Mouse (Mus musculus) CD4-positive helper T cell, adult 2 months (primary cell): Measurements from ENCODE around the gene Sdk2.

Experiments
- DNase-seq: peaks from one replicate; pipeline ENCODE4 v3.0.0-alpha.2; 2012; ENCODE audit warnings: low read depth, missing footprints, low spot score

Sdk2 gene

GRCm38 (mm10) chr11:113928831-113929230 lies 138.0 kb downstream of the Sdk2 start:
- no peak for DNase-seq

DNA sequence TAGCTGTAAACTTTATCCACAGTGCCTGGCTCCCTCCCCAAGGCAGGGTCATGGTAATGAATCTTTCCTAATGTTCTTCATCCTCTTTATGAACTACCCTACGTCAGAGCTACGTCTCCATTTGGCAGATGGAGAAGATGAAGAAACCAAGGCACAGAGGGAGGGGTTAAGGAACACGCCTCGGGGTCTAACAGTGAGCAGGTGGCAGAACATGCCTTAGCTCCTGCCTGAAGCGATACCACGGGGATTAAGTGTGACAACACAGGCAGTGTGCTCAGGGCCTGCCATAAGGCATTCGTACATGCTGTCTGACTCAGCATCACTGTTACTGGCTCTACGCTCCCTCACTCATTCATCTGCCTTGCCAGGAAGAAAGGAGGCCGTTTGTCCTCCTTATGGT lies 138.6 kb downstream of the Sdk2 start:
- no peak for DNase-seq

DNA sequence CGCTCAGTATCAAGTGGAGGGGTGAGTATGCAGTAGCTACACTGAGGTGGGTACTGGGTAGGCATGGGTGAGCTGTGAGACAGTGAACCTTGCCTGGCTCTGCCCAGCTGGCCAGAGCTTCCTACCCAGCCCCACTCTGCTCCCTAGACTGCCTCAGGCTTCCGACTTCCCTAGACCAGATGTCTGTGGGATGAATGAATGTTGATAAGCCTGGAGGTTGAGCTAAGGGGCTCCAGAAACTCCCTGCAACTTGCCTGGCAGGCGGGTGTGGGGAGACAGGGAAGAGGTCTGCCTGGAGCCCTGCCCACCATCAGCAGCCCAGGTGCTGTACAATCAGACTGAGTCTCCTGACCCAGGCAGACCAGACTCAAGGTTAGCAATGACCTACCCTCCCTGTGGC lies 139.0 kb downstream of the Sdk2 start:
- DNase-seq: no peak

GRCm38 (mm10) chr11:113927231-113927630 lies 139.6 kb downstream of the Sdk2 start:
- DNase-seq: no peak

DNA sequence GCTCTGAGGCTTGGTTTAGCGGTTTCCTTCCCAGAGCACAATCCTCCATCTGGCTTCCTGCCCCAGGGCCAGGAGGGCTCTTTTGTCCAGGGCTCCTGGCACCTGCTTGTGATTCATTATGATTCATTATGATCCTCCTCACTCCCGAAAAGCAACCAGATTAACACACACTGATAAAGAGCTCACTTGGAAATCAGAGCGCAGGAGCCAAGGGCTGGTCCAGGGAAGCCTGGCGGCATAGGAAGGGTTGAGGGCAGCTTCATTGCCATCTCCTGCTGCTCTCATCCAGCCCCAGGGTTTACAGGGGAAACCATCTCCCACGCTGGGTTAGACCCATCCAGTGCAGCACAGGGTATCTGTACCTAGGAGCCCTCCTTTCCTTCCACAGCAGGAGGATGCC lies 143.7 kb downstream of the Sdk2 start:
- DNase-seq: no peak

- DNase-seq: no peak
These were observed 163.6 kb downstream of the Sdk2 start for GRCm38 (mm10) chr11:113903131-113903860.

DNA sequence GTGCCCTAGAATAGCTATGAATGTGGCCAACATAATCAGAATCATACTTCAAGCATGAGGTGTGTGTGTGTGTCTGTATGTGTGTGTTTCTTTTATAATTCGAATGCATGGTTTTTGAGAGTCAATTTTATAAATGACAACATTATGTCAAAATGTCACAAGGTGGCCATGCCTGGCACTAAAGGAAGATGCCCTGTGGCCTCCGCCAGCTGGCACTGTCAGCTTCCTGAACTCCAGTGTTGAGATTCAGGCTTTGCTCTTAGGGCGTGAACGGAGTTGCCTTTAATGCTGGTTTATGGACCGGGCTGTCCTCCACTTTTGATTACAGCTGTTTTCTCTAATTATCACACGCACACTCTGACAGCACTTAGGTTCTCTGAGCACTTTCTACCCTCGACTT lies 164.9 kb downstream of the Sdk2 start:
- DNase-seq: no peak

DNA sequence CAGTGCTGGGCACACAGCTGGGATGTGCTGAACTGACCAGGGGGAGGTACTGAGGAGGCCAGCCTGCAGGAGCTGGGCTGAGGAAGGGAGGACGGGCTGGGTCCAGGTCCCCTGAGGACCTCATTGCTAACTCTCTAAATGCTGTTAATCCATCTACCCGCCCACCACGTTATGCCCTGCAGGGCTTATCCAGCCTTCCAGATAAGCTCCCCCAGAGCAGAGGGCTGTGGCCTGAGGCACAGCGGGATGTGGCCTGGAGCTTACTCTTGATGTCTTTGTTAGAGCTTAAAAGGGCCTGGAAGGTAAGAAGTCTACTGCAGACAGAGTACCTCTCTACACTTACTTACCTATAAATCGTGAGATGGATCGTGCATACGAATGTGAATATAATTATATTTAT lies 168.2 kb downstream of the Sdk2 start:
- no peak for DNase-seq

- DNase-seq: no peak
These were observed 170.8 kb downstream of the Sdk2 start for GRCm38 (mm10) chr11:113896006-113896405.

GRCm38 (mm10) chr11:113892924-113893323 lies 173.9 kb downstream of the Sdk2 start:
- DNase-seq: no peak

GRCm38 (mm10) chr11:113892067-113892466 lies 174.8 kb downstream of the Sdk2 start:
- no peak for DNase-seq

DNA sequence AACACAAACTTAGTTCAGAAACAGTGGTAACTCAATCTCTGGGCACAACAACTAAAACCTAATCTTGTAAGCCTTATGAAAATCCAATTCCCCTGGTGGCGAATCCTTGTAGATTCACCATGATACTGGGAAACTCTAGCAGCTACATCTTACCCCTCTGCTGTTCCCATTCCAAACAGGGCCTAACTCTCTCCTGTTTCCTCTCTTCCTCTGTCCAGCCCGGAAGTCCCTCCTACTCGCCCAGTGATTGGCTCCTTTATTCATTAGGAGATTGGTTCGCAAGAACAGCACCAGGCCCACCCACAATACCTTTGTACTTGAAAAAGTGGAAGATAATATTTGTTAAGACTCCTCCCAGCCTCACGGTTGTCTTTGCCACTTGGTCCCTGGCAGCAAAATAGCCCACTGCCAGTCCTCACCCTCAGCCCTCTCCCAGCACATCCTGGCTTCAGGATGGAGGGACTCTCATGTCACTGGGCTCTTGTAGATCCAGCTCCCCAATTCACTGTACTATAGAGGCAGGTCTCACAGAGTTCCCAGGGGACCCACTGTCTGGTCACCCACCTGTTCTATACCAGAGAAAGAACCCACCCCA lies 178.6 kb downstream of the Sdk2 start:
- no peak for DNase-seq

DNA sequence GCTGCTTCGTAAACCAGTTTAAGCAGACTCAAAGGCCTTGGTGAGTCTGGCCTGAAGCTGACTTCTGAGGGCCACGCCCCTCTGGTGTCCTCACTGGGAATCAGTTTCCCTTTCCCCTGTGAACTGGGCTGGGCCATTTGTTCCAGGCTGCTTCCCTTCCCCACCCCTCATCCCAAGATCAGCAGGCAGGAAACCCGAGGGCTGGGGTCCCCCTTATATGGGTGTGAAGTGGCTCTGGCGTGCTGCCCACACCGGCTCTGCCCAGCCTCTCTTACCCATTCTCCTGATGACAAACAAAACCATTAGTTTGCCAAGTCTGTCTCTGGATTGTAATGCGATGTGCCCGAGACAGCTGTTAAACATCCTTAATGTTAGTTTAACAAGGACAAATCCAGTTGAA lies 180.5 kb downstream of the Sdk2 start:
- DNase-seq: no peak

DNA sequence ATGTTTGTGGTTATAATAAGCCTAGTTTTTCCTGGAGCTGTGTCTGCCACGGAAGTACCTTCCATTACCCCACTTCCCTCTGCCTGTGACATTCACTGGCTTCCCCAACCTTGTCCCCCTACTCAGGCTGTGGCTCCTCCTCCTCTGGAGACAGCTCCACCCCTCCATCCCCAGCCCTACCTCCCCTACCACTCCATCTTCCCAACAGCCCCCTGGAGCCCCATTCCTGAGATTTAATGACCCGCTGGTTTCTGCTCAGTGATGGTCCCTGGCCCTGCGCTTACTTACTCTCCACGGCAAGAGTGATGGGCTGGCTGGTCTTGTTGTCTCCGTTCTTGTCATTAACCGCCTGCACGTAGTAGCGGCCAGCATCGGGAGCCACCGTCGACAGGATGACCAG lies 181.9 kb downstream of the Sdk2 start:
- DNase-seq: no peak

GRCm38 (mm10) chr11:113883031-113883430 lies 183.8 kb downstream of the Sdk2 start:
- DNase-seq: no peak

DNA sequence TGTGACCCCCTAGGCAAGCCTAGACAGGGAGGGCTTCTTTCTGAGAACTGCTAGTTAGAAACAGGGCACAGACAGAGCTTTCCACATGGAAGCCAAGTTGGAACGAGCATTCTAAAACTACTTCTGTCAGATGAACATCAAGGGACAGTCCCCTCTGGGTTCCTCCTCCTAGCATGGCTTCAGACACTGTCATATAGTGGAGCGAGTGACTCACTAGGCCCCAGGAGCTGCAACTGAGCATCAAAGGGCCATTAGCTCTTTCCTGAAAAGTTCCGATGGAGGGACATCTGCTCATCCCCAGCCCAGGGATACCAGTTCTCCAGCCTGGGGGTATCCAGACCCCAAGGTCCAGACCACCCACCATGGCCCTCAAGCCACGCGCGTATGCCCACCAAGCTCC lies 185.0 kb downstream of the Sdk2 start:
- no peak for DNase-seq

- DNase-seq: no peak
These were observed 199.8 kb downstream of the Sdk2 start for GRCm38 (mm10) chr11:113867066-113867465.

GRCm38 (mm10) chr11:113865627-113866026 lies 201.2 kb downstream of the Sdk2 start:
- DNase-seq: peak; percentile 49

DNA sequence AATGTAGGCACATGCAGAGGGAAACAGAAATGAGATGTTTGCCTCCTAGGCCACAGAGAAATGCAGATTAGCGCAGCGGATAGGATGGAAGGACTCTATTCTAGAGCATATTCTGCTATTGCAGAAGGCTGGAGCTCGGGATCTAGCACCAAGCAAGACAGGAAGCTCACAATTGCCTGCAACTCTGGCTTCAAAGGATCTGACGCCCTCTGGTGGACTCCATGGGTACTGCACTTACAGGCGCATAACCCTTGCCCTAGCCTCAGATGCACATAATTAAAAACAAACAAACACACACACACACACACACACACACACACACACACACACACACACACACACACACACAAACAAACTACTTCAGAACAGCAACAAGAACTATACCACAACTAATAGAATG lies 203.4 kb downstream of the Sdk2 start:
- DNase-seq: peak; percentile 13

DNA sequence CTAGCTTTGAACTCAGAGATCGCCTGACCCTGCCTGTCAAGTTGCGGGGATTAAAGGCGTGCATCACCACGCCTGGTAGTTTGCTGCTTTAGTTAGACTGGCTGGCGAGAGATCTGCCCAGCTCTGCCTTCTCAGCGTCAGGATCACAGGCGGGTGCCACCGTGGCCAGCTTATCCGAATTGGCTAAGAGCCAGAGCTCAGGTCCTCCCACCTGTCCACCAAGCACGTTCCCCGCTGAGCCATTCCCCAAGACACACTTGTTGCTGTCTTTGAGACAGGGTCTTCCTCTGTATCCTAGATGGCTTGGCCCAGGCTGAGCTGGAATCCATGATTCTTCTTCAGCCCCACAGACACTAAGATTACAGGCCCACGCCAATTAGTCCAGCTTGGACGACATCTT lies 211.2 kb downstream of the Sdk2 start:
- no peak for DNase-seq

GRCm38 (mm10) chr11:113851750-113852149 lies 215.1 kb downstream of the Sdk2 start:
- DNase-seq: no peak

- no peak for DNase-seq
These were observed 217.5 kb downstream of the Sdk2 start for GRCm38 (mm10) chr11:113849322-113849721.

DNA sequence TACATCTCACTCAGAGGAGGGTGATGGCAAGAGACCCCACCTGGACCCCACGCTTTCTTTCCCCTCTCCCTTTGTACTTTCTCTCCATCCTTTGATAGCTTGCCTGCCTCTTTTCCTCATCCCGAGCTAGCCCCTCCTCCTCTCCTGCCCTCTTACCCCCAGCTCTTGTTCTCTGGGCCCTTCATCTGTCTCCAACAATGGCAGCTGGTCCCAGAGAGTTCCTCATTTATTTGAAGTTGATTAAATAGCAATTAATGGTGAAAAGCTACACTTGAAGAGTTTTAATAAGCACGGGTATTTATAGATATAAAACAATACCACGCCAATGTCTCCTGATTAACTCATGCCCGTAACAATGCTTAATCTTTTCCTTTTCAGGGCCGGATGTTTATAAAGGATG lies 222.9 kb downstream of the Sdk2 start:
- DNase-seq: no peak

GRCm38 (mm10) chr11:113842879-113843278 lies 224.0 kb downstream of the Sdk2 start:
- DNase-seq: no peak
